Mouse (Mus musculus): Measurements from ENCODE around the gene Arid1b. TPM values are rescaled to one million over a fixed set of nuclear protein-coding genes. Genes with fewer than 3 reads are reported as not detected.

Gene Arid1b
- total RNA-seq (2015) (34.1 and 42.0 TPM in 2 replicates), total RNA-seq (2017) (20.6 and 23.6 TPM in 2 replicates)

GRCm38 (mm10) chr17:4993840-4994503, at the start of gene Arid1b:
Gene Arid1b, plus strand, starts transcription at chr17:4994332.
- ATAC-seq (replicated peaks; ENCODE audit: poor library complexity) = peak; percentile 66

- no peak for ATAC-seq (replicated peaks; ENCODE audit: poor library complexity)
Measured at GRCm38 (mm10) chr17:4945311-4945751, 48.8 kb upstream of the Arid1b start.

GRCm38 (mm10) chr17:4945871-4946331, 48.2 kb upstream of the Arid1b start:
- peak; percentile 86 for ATAC-seq (replicated peaks; ENCODE audit: poor library complexity)

- ATAC-seq (replicated peaks; ENCODE audit: poor library complexity) = peak; percentile 23; the same call in 1 of the 2 replicates
Measured at GRCm38 (mm10) chr17:4946421-4946974, 47.6 kb upstream of the Arid1b start.

GRCm38 (mm10) chr17:4947013-4947412, 47.1 kb upstream of the Arid1b start:
- no peak for ATAC-seq (replicated peaks; ENCODE audit: poor library complexity)

- ATAC-seq (replicated peaks; ENCODE audit: poor library complexity) = no peak
Measured at GRCm38 (mm10) chr17:4947439-4947838, 46.7 kb upstream of the Arid1b start.

- ATAC-seq (replicated peaks; ENCODE audit: poor library complexity) = no peak
Measured at GRCm38 (mm10) chr17:4948501-4948900, 45.6 kb upstream of the Arid1b start.

- ATAC-seq (replicated peaks; ENCODE audit: poor library complexity) = no peak
Measured at GRCm38 (mm10) chr17:4954431-4954830, 39.7 kb upstream of the Arid1b start.

- ATAC-seq (replicated peaks; ENCODE audit: poor library complexity) = peak; percentile 74
Measured at GRCm38 (mm10) chr17:4964192-4964877, 29.8 kb upstream of the Arid1b start.

GRCm38 (mm10) chr17:4967201-4967600, 26.9 kb upstream of the Arid1b start:
- no peak for ATAC-seq (replicated peaks; ENCODE audit: poor library complexity)

GRCm38 (mm10) chr17:4968035-4968434, 26.1 kb upstream of the Arid1b start:
- no peak for ATAC-seq (replicated peaks; ENCODE audit: poor library complexity)

GRCm38 (mm10) chr17:4968878-4969277, 25.3 kb upstream of the Arid1b start:
- no peak for ATAC-seq (replicated peaks; ENCODE audit: poor library complexity)

GRCm38 (mm10) chr17:4972261-4972660, 21.9 kb upstream of the Arid1b start:
- ATAC-seq (replicated peaks; ENCODE audit: poor library complexity) = no peak

GRCm38 (mm10) chr17:4974736-4975135, 19.4 kb upstream of the Arid1b start:
- ATAC-seq (replicated peaks; ENCODE audit: poor library complexity) = peak; percentile 44

GRCm38 (mm10) chr17:4980151-4980550, 14.0 kb upstream of the Arid1b start:
- ATAC-seq (replicated peaks; ENCODE audit: poor library complexity) = peak; percentile 68

- ATAC-seq (replicated peaks; ENCODE audit: poor library complexity) = 0 out of 2 replicates have a peak, but pooled peaks have one; percentile 23
Measured at GRCm38 (mm10) chr17:4982819-4983218, 11.3 kb upstream of the Arid1b start.

- ATAC-seq (replicated peaks; ENCODE audit: poor library complexity) = no peak
Measured at GRCm38 (mm10) chr17:4984691-4985090, 9.4 kb upstream of the Arid1b start.

GRCm38 (mm10) chr17:4990911-4991560, 3.1 kb upstream of the Arid1b start:
- ATAC-seq (replicated peaks; ENCODE audit: poor library complexity) = no peak

- no peak for ATAC-seq (replicated peaks; ENCODE audit: poor library complexity)
Measured at GRCm38 (mm10) chr17:4991600-4991999, 2.5 kb upstream of the Arid1b start.

- ATAC-seq (replicated peaks; ENCODE audit: poor library complexity) = 0 out of 2 replicates have a peak, but pooled peaks have one; percentile 1
Measured at GRCm38 (mm10) chr17:4993497-4993839, 664 bp upstream of the Arid1b start.

- no peak for ATAC-seq (replicated peaks; ENCODE audit: poor library complexity)
Measured at GRCm38 (mm10) chr17:4994504-4994812, 326 bp downstream of the Arid1b start.

All from megakaryocyte progenitor cell, adult 5-6 weeks (primary cell).